Mouse (Mus musculus) MEL (cell line): ENCODE data around the gene Cd72. TPM values are rescaled to one million over a fixed set of nuclear protein-coding genes. Genes with fewer than 3 reads are reported as not detected.

Experiments used
- DNase-seq: peaks from one replicate; pipeline ENCODE4 v3.0.0; 2011; ENCODE audit warnings: low read depth, low spot score
- H3K27ac ChIP-seq: 2 replicates; pipeline ENCODE4 v1.5.1; 2012; ENCODE audit warnings: low read depth, mild to moderate bottlenecking, control low read depth, low read length, moderate library complexity; ENCODE audit not compliant: control insufficient read depth
- H3K27me3 ChIP-seq, 2 experiments: fragments of 150-350 bp in 1 of 2; sonication (generic) in 1 of 2; 2 replicates each; pipeline ENCODE4 v1.6.1; 2012; ENCODE audit warnings: low read length in 2 of 2, mild to moderate bottlenecking in 2 of 2, improper control_type of control experiment in 1 of 2, moderate library complexity in 1 of 2; ENCODE audit not compliant: insufficient read depth in 2 of 2, control insufficient read depth in 1 of 2
- H3K36me3 ChIP-seq, 2 experiments: 2 replicates each; pipeline ENCODE4 v1.6.1; 2012 to 2014; ENCODE audit warnings: low read length in 2 of 2, improper control_type of control experiment in 1 of 2, inconsistent platforms in 1 of 2, mild to moderate bottlenecking in 1 of 2; ENCODE audit not compliant: insufficient read depth in 2 of 2, control insufficient read depth in 1 of 2
- H3K4me1 ChIP-seq, 2 experiments: fragments of 150-350 bp in 1 of 2; sonication (generic) in 1 of 2; 2 replicates each; pipeline ENCODE4 v1.6.1; 2012; ENCODE audit warnings: low read length in 2 of 2, improper control_type of control experiment in 1 of 2, mild to moderate bottlenecking in 1 of 2; ENCODE audit not compliant: insufficient read depth in 2 of 2, control insufficient read depth in 1 of 2
- H3K4me3 ChIP-seq, 2 experiments: fragments of 150-350 bp in 1 of 2; sonication (generic) in 1 of 2; 2 replicates each; pipeline ENCODE4 v1.5.1; 2012; ENCODE audit warnings: low read depth in 2 of 2, low read length in 2 of 2, mild to moderate bottlenecking in 2 of 2, moderate library complexity in 2 of 2, control low read depth in 1 of 2, improper control_type of control experiment in 1 of 2; ENCODE audit not compliant: control insufficient read depth in 1 of 2, insufficient read depth in 1 of 2
- H3K79me2 ChIP-seq: 2 replicates; pipeline ENCODE4 v1.6.1; 2012; ENCODE audit warnings: mild to moderate bottlenecking, low read length, moderate library complexity; ENCODE audit not compliant: control insufficient read depth, poor library complexity, insufficient read depth
- H3K9ac ChIP-seq: 2 replicates; pipeline ENCODE4 v1.6.1; 2012; ENCODE audit warnings: low read depth, mild to moderate bottlenecking, control low read depth, low read length, moderate library complexity; ENCODE audit not compliant: control insufficient read depth, poor library complexity, severe bottlenecking
- H3K9me3 ChIP-seq: fragments of 150-350 bp; sonication (generic); replicated peaks from 2 replicates; pipeline ENCODE4 v1.6.1; 2012; ENCODE audit warnings: mild to moderate bottlenecking, low read length, improper control_type of control experiment, moderate library complexity; ENCODE audit not compliant: insufficient read depth
- BHLHE40 ChIP-seq: IDR thresholded peaks from 2 replicates; pipeline ENCODE4 v1.6.1; 2012; ENCODE audit warnings: low read depth, mild to moderate bottlenecking, inconsistent platforms, low read length, improper control_type of control experiment, borderline replicate concordance
- CTCF ChIP-seq, 3 experiments: IDR thresholded peaks in 2 of 3; conservative IDR thresholded peaks in 1 of 3; 2 replicates each; pipeline ENCODE4 v1.5.1; 2011 to 2012; ENCODE audit warnings: low read length in 3 of 3, low read depth in 2 of 3, mild to moderate bottlenecking in 2 of 3, improper control_type of control experiment in 1 of 3, inconsistent platforms in 1 of 3, mixed read lengths in 1 of 3, moderate library complexity in 1 of 3; ENCODE audit not compliant: control insufficient read depth in 1 of 3, insufficient read depth in 1 of 3, poor library complexity in 1 of 3, severe bottlenecking in 1 of 3
- ELF1 ChIP-seq: IDR thresholded peaks from 2 replicates; pipeline ENCODE4 v1.6.1; 2014; ENCODE audit warnings: low read depth, mild to moderate bottlenecking, inconsistent platforms, low read length, improper control_type of control experiment, moderate library complexity
- EP300 ChIP-seq, 2 experiments: IDR thresholded peaks; 2 replicates each; pipeline ENCODE4 v1.6.1; 2011; ENCODE audit warnings: improper control_type of control experiment in 2 of 2, low read length in 2 of 2, low read depth in 1 of 2, mild to moderate bottlenecking in 1 of 2
- GABPA ChIP-seq: IDR thresholded peaks from 2 replicates; pipeline ENCODE4 v1.6.1; 2012; ENCODE audit warnings: low read depth, mild to moderate bottlenecking, inconsistent platforms, low read length, improper control_type of control experiment, moderate library complexity
- MYB ChIP-seq: IDR thresholded peaks from 2 replicates; pipeline ENCODE4 v1.6.1; 2011; ENCODE audit warnings: mild to moderate bottlenecking, low read depth, low read length, improper control_type of control experiment
- NRF1 ChIP-seq: IDR thresholded peaks from 2 replicates; pipeline ENCODE4 v1.6.1; 2014; ENCODE audit warnings: low read depth, mild to moderate bottlenecking, inconsistent platforms, low read length, improper control_type of control experiment, moderate library complexity; ENCODE audit not compliant: poor library complexity, insufficient read depth, severe bottlenecking
- POLR2AphosphoS5 ChIP-seq: IDR thresholded peaks from 2 replicates; pipeline ENCODE4 v1.6.1; 2012; ENCODE audit warnings: low read depth, borderline replicate concordance, mild to moderate bottlenecking, inconsistent platforms, low read length, moderate library complexity, mixed read lengths
- RAD21 ChIP-seq: IDR thresholded peaks from 2 replicates; pipeline ENCODE4 v1.6.1; 2011; ENCODE audit warnings: mild to moderate bottlenecking, low read depth, low read length, improper control_type of control experiment
- SMC3 ChIP-seq: IDR thresholded peaks from 2 replicates; pipeline ENCODE4 v1.6.1; 2011; ENCODE audit warnings: low read depth, low read length, improper control_type of control experiment
- TBP ChIP-seq: IDR thresholded peaks from 2 replicates; pipeline ENCODE4 v1.8.0; 2011; ENCODE audit warnings: low read depth, low read length, improper control_type of control experiment
- UBTF ChIP-seq: IDR thresholded peaks from 2 replicates; pipeline ENCODE4 v1.6.1; 2012; ENCODE audit warnings: low read depth, mild to moderate bottlenecking, inconsistent platforms, low read length, improper control_type of control experiment, moderate library complexity, borderline replicate concordance; ENCODE audit not compliant: insufficient read depth
- USF2 ChIP-seq, 2 experiments: IDR thresholded peaks; 2 replicates each; pipeline ENCODE4 v1.6.1; 2011 to 2012; ENCODE audit warnings: improper control_type of control experiment in 2 of 2, low read length in 2 of 2, borderline replicate concordance in 1 of 2, inconsistent platforms in 1 of 2, low read depth in 1 of 2, mild to moderate bottlenecking in 1 of 2; ENCODE audit not compliant: insufficient read depth in 1 of 2
- ZMIZ1 ChIP-seq: IDR thresholded peaks from 2 replicates; pipeline ENCODE4 v1.6.1; 2012; ENCODE audit warnings: low read depth, mild to moderate bottlenecking, inconsistent platforms, low read length, improper control_type of control experiment, moderate library complexity
- ZNF384 ChIP-seq: IDR thresholded peaks from 2 replicates; pipeline ENCODE4 v1.6.1; 2012; ENCODE audit warnings: low read depth, mild to moderate bottlenecking, inconsistent platforms, low read length, improper control_type of control experiment
- polyA plus RNA-seq, 2 experiments: library from polyadenylated mRNA; stranded (reverse) in 1 of 2; unstranded in 1 of 2; fragments of >175 nt in 1 of 2; fragments of >200 nt in 1 of 2; gene quantifications; 2 replicates each; pipeline versions ENCODE4 v1.2.1 to v1.2.4; 2012; ENCODE audit warnings: low replicate concordance in 2 of 2, low read depth in 1 of 2; ENCODE audit not compliant: insufficient read length in 2 of 2, insufficient read depth in 1 of 2, missing spikeins in 1 of 2
- total RNA-seq: library from RNA; depleted of rRNA; stranded (reverse); fragments of 300-350 nt; gene quantifications from 2 replicates; pipeline ENCODE4 v1.2.3, GENCODE M21; 2012

Cd72 gene
- total and polyA plus RNA-seq, 3 experiments: 1.3 to 2.4 TPM; not detected in 1

- peak overlapping the region; percentile 88 to 94 for H3K4me3 ChIP-seq
- peaks cover 7 to 22% of the 10 kb centered on the region in 2 experiments for H3K4me1 ChIP-seq
- H3K79me2 ChIP-seq: peaks cover 8% of the 10 kb centered on the region
- H3K27ac ChIP-seq: peak overlapping the region; percentile 74
- H3K36me3 ChIP-seq: peaks cover 0 to 6% of the 10 kb centered on the region in 2 experiments; a peak in 2 of 4 replicates
- peak; percentile 79 for DNase-seq
- no peaks in the 10 kb centered on the region for H3K9me3 ChIP-seq
- H3K9ac ChIP-seq: peak overlapping the region; percentile 93
- no peak for TF ChIP-seq GABPA
- TF ChIP-seq UBTF: no peak
- TF ChIP-seq CTCF (IDR thresholded peaks at IDR 0.05 in 2 of 3, conservative IDR thresholded peaks at IDR 0.05 in 1 of 3; ENCODE audit: control insufficient read depth in 1 of 3, insufficient read depth in 1 of 3, low read depth in 2 of 3, low read length in 3 of 3, poor library complexity in 1 of 3, severe bottlenecking in 1 of 3): peak in 2 of 3 experiments; percentile 41 to 52; a peak in 4 of 6 replicates
- TF ChIP-seq MYB: no peak
- TF ChIP-seq ZMIZ1: no peak
- no peak for TF ChIP-seq ELF1
- no peak for TF ChIP-seq EP300 (IDR thresholded peaks at IDR 0.05; ENCODE audit: low read depth in 1 of 2, low read length in 2 of 2)
- TF ChIP-seq RAD21: peak; percentile 5
- no peak for TF ChIP-seq POLR2AphosphoS5
- TF ChIP-seq SMC3: peak; percentile 33; the same call in 1 of the 2 replicates
- no peak for TF ChIP-seq BHLHE40
- no peak for TF ChIP-seq ZNF384
- no peak for TF ChIP-seq TBP
- H3K27me3 ChIP-seq: no peaks in the 10 kb centered on the region
Observed at GRCm38 (mm10) chr4:43498983-43499382, 44.6 kb upstream of the Cd72 start.

- Histone ChIP-seq H3K9ac (no peak overlapping the region), H3K79me2 (peaks cover 13% of the 10 kb centered on the region), H3K4me1 (peaks cover 6 to 18% of the 10 kb centered on the region in 2 experiments), H3K9me3 (no peaks in the 10 kb centered on the region), H3K27me3 (no peaks in the 10 kb centered on the region), H3K36me3 (peaks cover 0 to 2% of the 10 kb centered on the region in 2 experiments; a peak in 2 of 4 replicates), H3K4me3 (peak overlapping the region in 1 of 2 experiments; percentile 88; a peak in 1 of 4 replicates), H3K27ac (no peak overlapping the region)
- DNase-seq: no peak
- TF ChIP-seq CTCF (IDR thresholded peaks at IDR 0.05 in 2 of 3, conservative IDR thresholded peaks at IDR 0.05 in 1 of 3; ENCODE audit: control insufficient read depth in 1 of 3, insufficient read depth in 1 of 3, low read depth in 2 of 3, low read length in 3 of 3, poor library complexity in 1 of 3, severe bottlenecking in 1 of 3) (no peak), USF2 (IDR thresholded peaks at IDR 0.05; ENCODE audit: borderline replicate concordance in 1 of 2, insufficient read depth in 1 of 2, low read depth in 1 of 2, low read length in 2 of 2) (no peak), NRF1 (0 out of 2 replicates have a peak, but pooled peaks have one; percentile 1)
Observed at GRCm38 (mm10) chr4:43497946-43498345, 43.5 kb upstream of the Cd72 start.
